Mouse (Mus musculus): ENCODE results near the gene Sez6l.
"Not testable (repeated sequence)": the region's sequence is repeated elsewhere in the genome, so short reads cannot be mapped to it uniquely, and the experiment has no call there.

Gene Sez6l

DNA sequence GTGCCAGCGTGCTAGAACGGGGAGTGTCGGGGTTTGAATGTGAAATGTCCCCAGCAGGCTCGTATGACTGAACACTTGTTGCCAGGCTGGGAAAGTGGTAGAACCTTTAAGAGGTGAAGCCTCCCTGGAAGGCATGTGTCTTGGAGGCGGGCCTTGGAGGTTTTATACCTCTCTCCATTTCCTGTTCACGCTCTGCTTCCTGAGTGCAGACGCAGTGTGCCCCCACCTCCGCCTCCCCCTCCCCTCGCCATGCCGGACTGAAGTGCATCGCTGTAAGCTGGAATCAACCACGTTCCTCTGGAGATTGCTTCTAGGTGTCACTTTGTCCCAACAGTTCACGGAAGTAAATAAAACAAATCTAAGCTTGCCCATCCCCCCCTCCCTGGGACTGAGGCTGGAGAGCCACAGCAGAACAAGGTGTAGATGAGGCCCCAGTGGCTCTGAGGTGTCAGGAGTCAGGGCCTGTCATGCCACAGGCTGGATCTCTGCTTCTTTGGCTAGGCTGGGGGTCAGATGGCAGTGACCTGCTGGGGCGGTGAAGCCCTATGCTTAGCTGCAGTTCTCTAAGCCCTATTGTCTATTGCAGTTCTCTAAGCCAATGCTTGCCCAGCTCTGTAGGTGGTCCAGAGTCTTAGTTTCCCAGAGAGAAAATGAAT is 145.7 kb downstream of the Sez6l start:
- peak; percentile 33 to 59 for DNase-seq

DNA sequence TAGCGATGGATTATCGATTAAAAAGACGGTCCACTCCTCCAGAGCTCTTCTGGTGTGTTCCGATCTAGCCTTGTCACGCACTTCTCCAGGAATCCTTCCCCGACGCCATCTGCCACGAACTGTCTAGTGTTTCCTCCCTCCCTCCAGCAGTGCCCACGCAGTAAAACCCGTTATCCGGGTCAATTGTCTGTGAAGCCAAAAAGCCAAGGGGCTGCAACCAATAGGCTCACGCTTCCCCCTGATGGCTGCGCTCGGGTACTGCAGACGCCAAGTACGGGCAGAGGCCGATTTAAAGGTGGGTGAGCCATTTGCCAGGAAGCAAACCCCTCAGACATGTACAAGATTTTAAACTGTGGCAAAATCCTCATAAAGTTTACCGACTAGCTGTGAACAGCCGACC is 148.0 kb downstream of the Sez6l start:
- peak; percentile 85 to 86 for DNase-seq

- peak; percentile 87 to 89 for DNase-seq
Observed at GRCm38 (mm10) chr5:112427283-112427682, 149.7 kb downstream of the Sez6l start.

GRCm38 (mm10) chr5:112426635-112427034 is 150.3 kb downstream of the Sez6l start:
- no peak for DNase-seq

- DNase-seq = peak in 1 of 2 experiments; percentile 35
Observed at GRCm38 (mm10) chr5:112419535-112419934, 157.4 kb downstream of the Sez6l start.

DNA sequence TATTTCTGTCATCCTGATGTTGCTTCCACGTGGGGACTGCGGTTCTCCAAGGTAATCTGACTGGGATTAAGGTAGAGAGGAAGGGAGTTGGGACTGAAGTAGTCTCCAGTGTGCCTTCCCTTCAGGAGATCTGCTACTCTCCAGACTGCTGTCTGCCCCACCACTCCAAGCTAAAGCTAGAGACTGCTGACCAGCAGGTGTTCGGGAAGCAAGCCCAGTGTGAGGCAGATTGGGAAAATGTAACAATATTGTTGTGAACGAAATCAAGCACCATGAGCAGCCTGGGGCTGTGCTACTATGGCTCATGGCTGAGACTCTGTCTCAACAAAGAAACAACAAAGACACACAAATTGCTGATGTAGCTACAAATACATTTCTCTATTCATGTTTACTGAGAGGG is 159.0 kb downstream of the Sez6l start:
- no peak for DNase-seq

DNA sequence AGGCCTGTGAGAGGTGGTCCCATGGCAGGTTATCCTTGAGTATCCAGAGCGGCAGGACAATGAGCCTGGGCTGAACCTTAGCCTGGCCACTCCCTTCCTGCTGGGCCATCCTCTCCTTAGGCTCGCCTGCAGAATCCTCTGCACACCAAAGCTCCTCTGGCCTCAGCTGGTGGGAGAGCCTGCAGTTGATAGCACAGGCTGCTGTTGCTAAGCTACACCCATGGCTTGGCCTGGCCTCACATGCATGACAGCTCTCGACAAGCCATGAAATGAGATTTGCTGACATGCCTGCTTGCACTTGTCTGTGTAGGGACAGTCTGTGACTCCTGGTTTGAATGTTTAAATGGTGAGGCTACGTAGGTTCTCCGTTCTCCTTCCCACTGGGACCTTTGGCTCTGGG is 160.3 kb downstream of the Sez6l start:
- DNase-seq = no peak

- not testable (repeated sequence) for DNase-seq
Observed at GRCm38 (mm10) chr5:112412781-112413180, 164.2 kb downstream of the Sez6l start.

DNA sequence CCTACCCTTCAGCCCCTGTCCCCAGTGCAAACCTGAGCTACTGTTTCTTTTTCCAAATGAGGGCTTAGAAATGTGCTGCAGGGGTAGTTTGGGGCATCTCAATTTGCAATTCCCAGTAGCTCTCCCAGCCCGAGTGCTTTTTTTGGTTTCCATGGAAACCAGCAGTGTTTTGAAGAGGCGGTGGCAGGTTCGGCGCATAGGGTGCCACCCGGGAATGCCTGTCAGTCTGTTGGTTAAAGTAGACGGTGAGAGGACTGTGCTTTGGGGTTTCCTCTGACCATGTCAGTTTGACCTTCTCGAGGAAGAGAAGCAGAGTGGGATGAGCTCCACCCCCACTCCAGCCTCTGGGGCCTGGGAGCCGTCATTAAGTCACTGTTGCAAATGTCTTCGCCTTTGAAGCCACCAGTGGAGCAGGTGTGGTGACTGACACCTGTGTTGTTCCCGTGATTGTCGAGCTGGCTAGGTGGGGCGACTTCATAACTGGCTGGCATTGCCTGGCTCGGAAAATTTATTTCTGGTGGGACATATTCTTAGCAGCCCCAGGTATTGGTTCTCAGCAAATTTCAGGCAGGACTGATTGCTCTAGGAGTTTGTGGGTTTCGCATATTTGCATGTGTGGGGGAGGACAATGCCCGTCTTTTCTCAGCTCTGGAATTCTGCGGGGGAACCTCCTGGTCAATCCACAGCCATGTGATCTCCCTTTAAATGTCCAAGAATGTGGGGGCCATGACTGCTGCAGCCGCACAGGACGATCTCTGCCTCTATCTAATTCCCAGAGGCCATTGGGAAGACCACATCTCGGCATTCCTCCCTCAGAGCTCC is 165.3 kb downstream of the Sez6l start:
- peak; percentile 23 to 52 for DNase-seq

- DNase-seq = peak in 1 of 2 experiments; percentile 36
Observed at GRCm38 (mm10) chr5:112411072-112411471, 165.9 kb downstream of the Sez6l start.

GRCm38 (mm10) chr5:112409274-112409673 is 167.7 kb downstream of the Sez6l start:
- DNase-seq = no peak

- DNase-seq = no peak
Observed at GRCm38 (mm10) chr5:112406017-112406416, 171.0 kb downstream of the Sez6l start.

DNA sequence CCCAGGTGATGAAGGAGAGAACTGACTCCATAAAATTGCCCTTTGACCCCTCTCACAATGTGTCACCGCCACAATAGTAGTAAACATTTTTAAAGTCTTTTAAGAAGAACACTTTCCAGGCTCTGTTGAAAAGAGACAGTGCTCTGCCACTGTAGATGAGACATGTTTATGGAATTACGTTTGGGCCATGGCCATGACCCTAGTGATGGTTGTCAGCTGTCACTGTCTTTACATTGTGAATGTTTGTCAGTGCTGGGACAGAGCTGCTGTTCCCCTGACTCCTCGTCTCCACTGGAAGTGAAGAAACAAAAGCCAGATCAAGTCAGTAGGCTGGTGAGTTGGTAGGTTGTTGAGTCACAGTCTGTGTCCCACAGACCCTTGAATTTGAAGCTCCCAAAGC is 174.5 kb downstream of the Sez6l start:
- peak in 1 of 2 experiments; percentile 32 for DNase-seq

- DNase-seq = peak in 1 of 2 experiments; percentile 23
Observed at GRCm38 (mm10) chr5:112399284-112399683, 177.7 kb downstream of the Sez6l start.

GRCm38 (mm10) chr5:112396066-112396465 is 180.9 kb downstream of the Sez6l start:
- DNase-seq = no peak

- DNase-seq = peak; percentile 71 to 81
Observed at GRCm38 (mm10) chr5:112394779-112395443, 182.1 kb downstream of the Sez6l start, which contains the start of gene Asphd2. Gene Asphd2 (minus strand): TSS chr5:112394866.

- DNase-seq = peak in 1 of 2 experiments; percentile 28
Observed at GRCm38 (mm10) chr5:112394415-112394763, 182.6 kb downstream of the Sez6l start.

- DNase-seq = no peak
Observed at GRCm38 (mm10) chr5:112393741-112394414, 183.1 kb downstream of the Sez6l start.

DNA sequence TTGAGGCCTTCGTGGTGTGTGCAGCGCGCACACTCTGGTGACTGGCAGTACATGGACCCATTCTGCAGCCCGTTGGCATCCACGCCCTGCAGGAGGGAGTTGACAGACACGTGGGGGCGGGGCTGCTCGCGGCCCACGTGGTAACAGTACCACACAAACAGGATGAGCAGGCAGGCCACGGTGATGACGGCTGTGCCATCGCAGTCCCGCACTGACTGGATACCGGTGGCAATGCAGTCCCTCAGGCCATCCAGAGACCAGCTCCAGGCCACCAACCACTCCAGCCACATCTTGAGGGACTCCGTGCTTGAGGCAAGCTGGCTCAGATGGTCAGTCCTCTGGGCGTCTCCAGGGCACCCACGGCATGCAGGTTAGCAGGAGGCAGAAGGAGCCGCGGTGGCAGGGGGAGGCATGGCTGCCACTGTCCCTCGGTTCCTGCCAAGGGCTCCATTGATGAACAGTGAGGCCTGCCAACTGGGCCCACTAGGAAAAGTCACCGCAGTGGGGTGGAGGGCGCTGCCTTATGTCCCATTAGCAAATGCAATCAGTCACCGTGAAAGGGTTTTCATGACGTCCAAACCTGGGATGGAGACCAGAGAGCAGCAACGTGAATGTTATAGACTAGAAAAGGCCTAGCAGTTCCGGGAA is 185.2 kb downstream of the Sez6l start:
- DNase-seq = no peak

DNA sequence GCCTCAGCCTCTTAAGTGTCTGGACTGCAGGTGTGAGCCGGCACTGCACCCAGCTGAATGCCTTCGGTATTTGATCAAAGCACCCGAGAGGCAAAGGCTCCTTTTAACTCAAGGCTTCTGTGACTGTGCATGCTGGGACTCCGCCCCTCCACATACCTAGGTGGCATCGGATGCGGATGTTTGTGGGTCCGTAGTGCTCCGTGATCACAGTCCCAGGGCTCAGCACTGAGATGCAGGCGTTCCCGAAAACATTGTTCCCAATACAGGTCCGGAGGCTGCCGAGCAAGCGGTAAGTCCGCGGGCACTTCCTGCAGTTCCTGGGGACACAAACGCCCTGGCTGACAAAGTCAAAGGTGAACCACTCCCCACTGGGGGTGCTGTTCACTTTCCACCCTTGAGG is 186.0 kb downstream of the Sez6l start:
- no peak for DNase-seq

GRCm38 (mm10) chr5:112389352-112389751 is 187.6 kb downstream of the Sez6l start:
- peak in 1 of 2 experiments; percentile 28 for DNase-seq

- no peak for DNase-seq
Observed at GRCm38 (mm10) chr5:112385973-112386372, 191.0 kb downstream of the Sez6l start.
